Mouse (Mus musculus) heart, adult 11 months (tissue): ENCODE measurements around the gene Trak1.

Experiments used
- DNase-seq: peaks from one replicate; pipeline ENCODE4 v3.0.0; 2022

Gene Trak1

GRCm38 (mm10) chr9:121297171-121298064 lies at the start of gene Trak1:
Gene Trak1, plus strand, starts transcription at chr9:121297502.
- DNase-seq: peak; percentile 99

DNA sequence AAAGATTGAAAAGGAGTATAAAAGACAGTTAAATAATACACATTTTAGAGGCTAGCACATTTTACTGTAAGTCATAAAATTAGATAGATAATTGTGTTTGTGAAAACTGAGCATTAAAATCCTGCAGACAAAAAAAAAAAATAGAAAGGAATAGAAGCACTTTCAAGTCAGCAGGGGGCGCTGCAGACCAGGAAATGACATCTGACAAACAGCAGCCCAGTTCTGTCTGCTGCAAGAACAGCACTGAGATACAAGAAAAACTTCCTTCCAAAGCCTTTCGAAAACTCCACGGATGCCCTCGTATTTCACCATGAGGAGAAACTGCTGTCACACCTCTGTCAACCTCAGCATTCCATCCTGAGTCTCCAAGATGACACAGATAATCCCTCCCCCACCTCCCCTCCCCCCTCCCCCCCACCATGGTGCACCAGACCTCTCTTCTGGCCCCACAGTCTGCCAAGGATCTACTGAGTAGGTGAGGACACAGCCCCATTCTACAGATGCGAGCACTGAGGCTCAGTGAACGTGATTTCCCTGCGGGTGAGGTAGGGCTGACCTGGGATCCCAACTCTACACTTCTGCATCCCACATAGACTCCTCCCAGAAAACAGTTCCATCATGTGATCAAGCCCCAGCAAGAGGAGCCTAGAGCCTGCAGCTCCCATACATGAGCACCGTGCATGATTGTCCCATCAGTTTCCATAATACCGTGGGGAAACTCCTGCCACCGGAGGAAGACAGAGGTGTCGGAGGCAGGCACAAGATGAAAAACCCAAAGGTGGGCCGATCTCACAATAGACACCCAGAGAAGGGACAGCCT lies 49.1 kb upstream of the Trak1 start:
- DNase-seq: peak; percentile 93

- peak; percentile 95 for DNase-seq
These were observed 47.5 kb upstream of the Trak1 start for GRCm38 (mm10) chr9:121249805-121250204.

DNA sequence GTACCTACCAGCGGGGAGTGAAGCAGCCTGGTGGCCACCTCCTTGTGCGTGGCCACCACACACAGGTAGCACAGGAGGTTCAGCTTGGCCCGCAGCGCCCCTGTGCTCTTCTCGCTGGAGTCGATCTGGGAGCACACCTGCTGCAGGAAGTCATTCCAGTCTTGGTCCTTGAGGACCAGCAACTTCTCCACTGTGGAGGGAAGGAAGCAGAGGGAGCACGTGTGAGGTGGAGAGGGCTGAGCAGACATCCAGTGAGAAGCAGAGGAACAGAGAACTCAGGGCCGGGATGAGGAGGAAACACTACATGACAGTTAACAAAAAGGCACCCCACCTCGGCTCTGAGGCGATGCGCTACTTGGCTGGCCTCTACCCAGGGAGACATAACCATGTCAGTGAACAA lies 46.4 kb upstream of the Trak1 start:
- peak; percentile 82 for DNase-seq

GRCm38 (mm10) chr9:121253983-121254382 lies 43.3 kb upstream of the Trak1 start:
- peak; percentile 97 for DNase-seq

DNA sequence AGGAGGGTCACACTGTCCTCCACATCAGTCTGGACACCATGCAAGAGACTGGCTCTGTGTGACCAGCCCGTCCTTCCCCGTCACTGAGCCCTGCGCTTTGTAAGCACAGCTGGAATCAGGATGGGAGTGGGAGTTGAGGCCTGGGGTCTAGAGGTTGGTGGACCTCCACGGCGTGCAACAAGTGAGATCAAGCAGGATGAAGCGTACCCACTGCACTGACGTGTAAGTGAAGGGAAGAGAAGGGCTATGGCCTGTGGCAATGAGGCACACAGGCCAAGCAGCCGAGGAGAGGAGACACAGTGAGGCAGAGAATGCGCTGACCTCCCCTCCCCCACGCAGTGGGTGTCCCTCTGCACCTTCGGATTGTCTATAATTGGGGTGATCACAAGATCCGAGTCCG lies 42.5 kb upstream of the Trak1 start:
- peak; percentile 84 for DNase-seq

DNA sequence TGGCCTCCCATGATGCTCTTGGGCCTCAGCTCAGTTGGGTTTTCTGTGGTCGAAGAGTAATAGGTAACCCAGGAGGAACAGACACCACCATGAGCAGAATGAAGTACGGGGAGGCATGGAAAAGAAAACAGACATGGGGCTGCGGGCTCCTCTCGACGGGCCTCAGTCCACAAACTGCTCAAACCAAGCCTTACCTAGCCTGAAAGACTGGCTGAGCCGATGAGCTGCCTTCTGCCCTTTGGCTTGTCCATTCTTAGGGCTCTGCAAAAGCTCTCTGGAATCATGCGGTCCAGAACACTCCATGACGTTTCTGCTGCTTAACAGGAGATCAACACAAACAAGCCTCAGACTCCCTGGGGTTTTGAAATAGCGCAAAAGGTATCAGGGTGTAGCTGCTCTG lies 40.2 kb upstream of the Trak1 start:
- peak; percentile 72 for DNase-seq

- peak; percentile 92 for DNase-seq
These were observed 32.0 kb upstream of the Trak1 start for GRCm38 (mm10) chr9:121265307-121265706.

DNA sequence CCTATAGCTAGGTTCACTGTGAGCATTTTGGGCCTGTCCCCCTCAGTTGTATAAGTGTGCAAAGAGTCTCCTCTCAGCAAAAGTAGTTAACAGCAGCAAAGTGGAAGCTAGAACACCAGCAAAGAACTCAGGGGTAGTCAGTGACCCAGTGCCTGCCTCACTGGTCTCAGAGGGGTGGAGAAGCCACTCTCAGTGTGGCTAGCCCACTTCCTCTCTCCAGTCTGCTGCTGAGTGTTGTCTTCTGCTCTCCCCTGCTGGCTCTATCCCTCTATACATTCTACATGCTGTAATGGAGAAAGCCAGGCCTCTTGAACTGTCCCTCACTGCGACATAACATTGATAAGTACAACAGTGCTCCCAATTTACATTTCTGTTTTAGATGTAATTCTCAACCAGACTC lies 26.2 kb upstream of the Trak1 start:
- DNase-seq: peak; percentile 83

DNA sequence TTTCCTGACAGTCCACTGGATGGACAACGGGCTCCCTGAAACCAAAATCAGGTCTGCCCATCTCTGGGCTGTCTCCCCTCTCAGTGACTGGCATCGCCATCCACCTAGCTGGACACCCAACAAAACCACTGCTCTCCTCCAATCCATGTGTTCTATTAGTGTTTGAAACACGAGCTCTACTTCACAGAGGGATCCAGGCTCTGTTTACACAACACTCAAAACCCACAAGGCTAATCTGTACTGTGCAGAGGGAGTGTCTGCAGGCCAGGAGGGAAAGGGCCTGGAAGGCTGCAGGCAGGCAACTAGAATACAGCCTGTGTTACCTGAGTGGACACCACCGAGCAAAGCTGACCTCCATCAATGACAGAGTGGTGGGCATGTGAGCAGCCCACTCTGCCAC lies 25.7 kb upstream of the Trak1 start:
- peak; percentile 75 for DNase-seq

DNA sequence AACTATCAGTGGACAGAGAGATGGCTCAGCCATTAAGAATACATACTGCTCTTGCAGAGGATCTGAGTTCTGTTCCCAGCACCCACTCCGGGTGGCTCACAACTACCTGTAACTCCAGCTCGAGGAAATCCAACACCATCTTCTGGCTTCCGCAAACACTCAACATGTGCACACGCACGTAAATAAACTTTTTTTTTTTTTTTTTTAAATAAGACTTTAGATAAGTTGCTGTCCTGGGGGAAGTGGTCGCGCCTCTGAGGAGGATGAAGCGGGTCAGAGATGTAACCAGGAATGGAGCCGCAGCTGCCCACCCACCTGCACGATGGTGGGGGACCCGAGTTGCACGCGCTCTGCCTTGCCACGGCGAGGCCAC lies 20.6 kb upstream of the Trak1 start:
- DNase-seq: no peak

GRCm38 (mm10) chr9:121277118-121278060 lies 19.9 kb upstream of the Trak1 start, which contains the start of gene Ulk4:
Gene Ulk4, minus strand, starts transcription at chr9:121277197.
- peak; percentile 100 for DNase-seq

GRCm38 (mm10) chr9:121279216-121279615 lies 18.1 kb upstream of the Trak1 start:
- DNase-seq: peak; percentile 86

GRCm38 (mm10) chr9:121281891-121282290 lies 15.4 kb upstream of the Trak1 start:
- peak; percentile 76 for DNase-seq

DNA sequence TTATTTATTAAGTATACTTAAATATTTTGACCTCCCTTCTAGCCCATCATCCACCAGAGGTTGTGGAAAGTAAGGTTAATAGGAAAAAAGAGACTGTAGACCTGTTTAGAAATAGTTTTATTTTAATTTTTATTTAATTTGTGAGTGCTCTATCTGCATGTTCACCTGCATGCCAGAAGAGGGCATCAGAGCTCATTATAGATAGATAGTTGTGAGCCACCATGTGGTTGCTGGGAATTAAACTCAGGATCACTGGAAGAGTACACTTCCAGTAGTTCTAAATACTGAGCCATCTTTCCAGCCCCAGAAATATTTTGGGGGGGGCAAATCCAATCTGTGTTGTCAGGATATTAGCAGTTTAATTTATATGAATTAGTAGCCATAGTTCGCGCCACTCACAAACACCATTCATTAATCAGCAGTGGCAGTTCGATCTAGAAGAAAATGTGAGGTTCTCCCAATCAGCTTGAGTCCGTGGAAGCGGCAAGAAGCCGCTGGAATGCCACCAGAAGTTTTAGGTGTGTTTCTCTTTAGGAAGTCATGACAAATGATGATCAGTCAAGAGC lies 13.6 kb upstream of the Trak1 start:
- DNase-seq: peak; percentile 71

GRCm38 (mm10) chr9:121284422-121284821 lies 12.9 kb upstream of the Trak1 start:
- DNase-seq: peak; percentile 79

DNA sequence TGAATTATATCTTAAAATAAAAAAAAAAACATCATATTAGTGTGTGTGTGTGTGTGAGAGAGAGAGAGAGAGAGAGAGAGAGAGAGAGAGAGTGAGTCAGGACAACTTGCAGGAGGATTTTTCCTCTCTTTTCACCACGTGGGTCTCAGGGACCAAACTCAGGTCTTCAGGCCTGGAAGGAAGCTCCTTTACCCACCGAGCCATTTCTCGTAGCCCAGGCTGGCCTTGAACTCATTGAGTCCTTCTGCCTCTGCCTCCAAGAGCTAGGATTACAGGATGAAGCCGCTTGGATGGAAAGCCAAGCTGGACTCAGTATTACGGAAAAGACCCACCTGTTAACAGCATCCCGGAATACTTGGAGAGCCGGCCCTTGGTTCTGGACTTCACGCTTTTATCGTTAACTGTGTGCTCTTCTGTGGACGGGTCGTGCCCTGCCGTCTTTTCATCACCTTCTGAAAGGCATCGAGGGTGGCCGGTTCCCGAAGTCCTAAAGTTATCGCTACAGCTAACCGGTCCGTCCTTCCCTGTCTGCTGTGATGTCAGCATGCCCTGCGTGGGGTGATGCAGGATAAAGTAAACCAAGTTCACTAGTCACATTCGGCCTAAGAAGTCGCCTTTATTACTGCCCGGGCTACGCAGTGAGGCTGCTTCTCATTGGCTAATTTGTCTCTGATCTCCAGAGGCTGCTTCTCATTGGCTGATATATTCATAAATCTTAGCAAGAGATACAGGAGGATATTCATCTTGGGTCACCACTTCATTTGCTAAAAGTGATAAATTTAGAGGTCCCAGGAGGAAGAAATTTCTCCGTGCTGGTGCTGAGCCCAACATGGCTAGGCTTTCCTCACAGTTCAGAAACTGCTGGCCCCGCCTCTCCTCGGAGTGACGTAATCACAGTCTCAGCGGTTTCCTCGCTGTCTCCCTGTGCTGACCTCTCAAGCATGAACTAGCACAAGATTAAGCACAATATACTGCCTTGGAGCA lies 11.7 kb upstream of the Trak1 start:
- DNase-seq: peak; percentile 98

DNA sequence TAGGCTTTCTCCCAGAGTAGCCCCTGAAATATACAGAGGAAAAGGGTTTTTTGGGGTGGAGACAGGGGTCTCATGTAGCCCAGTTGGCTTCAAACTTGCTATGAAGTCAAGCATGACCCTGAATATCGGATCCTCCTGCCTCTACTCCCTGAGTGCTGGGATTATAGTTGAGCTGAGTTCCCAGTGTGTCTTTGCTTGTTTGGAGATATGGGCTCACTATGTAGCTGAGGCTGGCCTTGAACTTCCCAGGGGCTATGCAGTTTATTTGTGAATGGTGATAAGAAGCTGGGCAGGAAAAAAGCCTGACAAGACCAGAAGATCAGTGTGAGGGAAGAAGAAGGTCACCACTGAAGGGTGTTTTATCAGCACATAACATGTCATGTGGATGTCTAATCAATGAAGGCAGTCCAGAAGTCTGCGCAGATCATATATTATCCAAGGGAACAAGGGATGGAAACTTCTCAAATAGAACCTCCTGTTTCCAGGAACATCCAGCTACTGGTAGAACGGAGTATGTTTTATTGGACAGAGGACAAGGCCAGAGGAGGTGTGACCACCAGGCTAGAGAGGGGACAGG lies 10.9 kb upstream of the Trak1 start:
- DNase-seq: no peak

GRCm38 (mm10) chr9:121291275-121291674 lies 6.0 kb upstream of the Trak1 start:
- no peak for DNase-seq

GRCm38 (mm10) chr9:121293187-121293586 lies 4.1 kb upstream of the Trak1 start:
- DNase-seq: peak; percentile 80

- DNase-seq: peak; percentile 91
These were observed 2.1 kb upstream of the Trak1 start for GRCm38 (mm10) chr9:121295221-121295620.
